Mouse (Mus musculus): ENCODE results near the gene Eng. TPM values are rescaled to one million over a fixed set of nuclear protein-coding genes. Genes with fewer than 3 reads are reported as not detected.

Eng gene
- polyA plus RNA-seq, 1 experiment from 2014 or later = 32.1 TPM

DNA sequence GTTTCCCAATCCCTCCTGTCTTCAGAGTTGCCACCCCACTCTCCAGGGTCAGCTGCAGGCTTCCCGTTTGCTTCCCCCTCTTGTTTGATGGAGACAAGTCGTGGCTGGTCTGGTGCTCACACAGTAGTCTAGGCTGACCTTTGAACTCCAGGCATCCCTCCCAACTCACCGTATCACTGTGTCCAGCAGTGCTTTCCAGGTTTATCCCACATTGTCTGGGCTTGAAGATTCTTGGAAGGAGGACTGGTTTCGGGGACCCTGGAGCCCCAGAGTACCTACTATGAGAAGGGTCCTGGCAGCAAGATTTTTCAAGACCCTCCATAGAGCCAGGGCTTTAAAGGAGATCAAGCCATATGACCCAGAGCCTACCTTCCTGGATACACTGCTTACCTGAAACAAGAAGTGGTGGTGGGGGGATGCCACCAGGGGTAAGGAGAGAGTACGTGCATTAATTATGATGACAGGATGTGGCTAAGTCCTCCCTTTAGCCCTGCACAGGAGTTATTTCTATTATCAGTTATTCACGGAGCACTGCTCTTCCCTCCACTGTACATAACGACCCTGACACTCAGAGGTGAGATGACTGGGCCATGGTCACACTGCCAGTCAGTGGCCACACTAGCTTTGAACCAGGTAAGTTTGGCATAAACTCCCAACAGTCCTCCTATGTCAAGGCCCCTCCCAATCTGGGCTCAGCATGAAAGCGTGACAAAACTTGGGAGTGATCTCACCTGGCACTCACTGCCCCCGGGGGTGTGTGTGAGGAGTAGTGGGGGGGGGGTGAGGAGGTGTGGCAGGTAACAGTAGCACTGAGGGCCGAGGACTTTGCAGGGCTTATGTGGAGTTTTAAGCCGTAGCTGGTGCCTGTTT is 68.0 kb downstream of the Eng start:
- peak overlapping the region; percentile 85; the same call in 1 of the 2 replicates for H3K4me2 ChIP-seq (replicated peaks)
- H3K27me3 ChIP-seq = no peaks in the 10 kb centered on the region
- H3K9me3 ChIP-seq = no peaks in the 10 kb centered on the region
- no peak for ATAC-seq (ENCODE audit: insufficient number of reproducible peaks, insufficient read depth, low FRiP score, low TSS enrichment)
- peaks cover 18% of the 10 kb centered on the region for H3K36me3 ChIP-seq
- peaks cover 27% of the 10 kb centered on the region for H3K4me1 ChIP-seq
- peak overlapping the region; percentile 85; the same call in 1 of the 2 replicates for H3K9ac ChIP-seq
- peak overlapping the region; percentile 93; the same call in 1 of the 2 replicates for H3K4me3 ChIP-seq
- 50% methylated on average over 11 of the region's 11 CpGs for WGBS
- peak overlapping the region; percentile 98 for H3K27ac ChIP-seq

DNA sequence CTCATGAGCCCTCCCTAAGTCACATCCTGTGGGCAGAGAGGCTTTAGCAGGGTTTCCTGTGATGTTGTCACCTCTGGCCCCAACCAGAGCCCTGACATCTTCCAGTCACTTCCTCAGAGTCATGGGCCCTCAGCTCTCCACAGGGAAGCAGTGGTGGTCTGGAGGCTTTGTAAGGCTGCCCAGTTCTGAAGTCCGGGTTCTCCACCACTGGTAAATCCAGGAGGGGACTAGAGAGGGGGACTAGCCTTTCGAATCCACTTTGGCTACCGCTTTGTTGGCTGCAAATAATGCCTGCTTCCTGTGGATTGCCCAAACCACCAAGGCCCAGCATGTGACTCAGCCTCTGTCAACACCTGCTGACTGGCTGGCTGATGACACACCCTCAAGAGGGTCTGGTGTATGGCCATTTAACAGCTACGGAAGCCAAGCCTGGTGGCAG is 68.6 kb downstream of the Eng start:
- WGBS = 63% methylated on average over 4 of the region's 4 CpGs
- no peak for ATAC-seq (ENCODE audit: insufficient number of reproducible peaks, insufficient read depth, low FRiP score, low TSS enrichment)
- Histone ChIP-seq H3K27ac (peak overlapping the region; percentile 98), H3K27me3 (no peaks in the 10 kb centered on the region), H3K9ac (no peak overlapping the region), H3K4me2 (replicated peaks) (no peak overlapping the region), H3K36me3 (peaks cover 12% of the 10 kb centered on the region), H3K4me3 (no peak overlapping the region), H3K9me3 (no peaks in the 10 kb centered on the region), H3K4me1 (peaks cover 27% of the 10 kb centered on the region)

DNA sequence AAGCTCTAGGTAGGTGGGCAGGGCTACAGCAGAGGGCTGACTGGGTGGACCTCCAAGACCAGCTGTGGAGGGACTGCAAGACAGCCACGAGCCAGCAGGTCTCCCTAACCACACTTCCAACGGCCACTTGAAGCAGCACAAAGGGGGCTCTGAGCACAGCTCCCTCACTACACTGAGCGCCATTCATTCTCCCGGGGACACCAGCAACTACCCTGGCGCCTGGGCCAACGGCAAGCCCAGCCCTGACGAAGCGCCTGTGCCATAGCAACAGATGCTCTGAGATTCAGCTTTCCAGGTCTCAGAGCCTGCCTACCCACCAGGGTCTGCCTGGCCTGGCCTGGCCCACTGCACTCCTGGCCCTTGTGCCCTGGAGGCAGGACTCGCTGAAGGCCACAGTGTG is 72.4 kb downstream of the Eng start:
- no peak for ATAC-seq (ENCODE audit: insufficient number of reproducible peaks, insufficient read depth, low FRiP score, low TSS enrichment)
- Histone ChIP-seq H3K9me3 (no peaks in the 10 kb centered on the region), H3K27me3 (no peaks in the 10 kb centered on the region; the same call in 1 of the 2 replicates), H3K4me3 (no peak overlapping the region), H3K4me2 (replicated peaks) (no peak overlapping the region), H3K4me1 (peaks cover 38% of the 10 kb centered on the region), H3K27ac (no peak overlapping the region), H3K9ac (no peak overlapping the region), H3K36me3 (no peaks in the 10 kb centered on the region)
- 40% methylated on average over 9 of the region's 9 CpGs for WGBS

DNA sequence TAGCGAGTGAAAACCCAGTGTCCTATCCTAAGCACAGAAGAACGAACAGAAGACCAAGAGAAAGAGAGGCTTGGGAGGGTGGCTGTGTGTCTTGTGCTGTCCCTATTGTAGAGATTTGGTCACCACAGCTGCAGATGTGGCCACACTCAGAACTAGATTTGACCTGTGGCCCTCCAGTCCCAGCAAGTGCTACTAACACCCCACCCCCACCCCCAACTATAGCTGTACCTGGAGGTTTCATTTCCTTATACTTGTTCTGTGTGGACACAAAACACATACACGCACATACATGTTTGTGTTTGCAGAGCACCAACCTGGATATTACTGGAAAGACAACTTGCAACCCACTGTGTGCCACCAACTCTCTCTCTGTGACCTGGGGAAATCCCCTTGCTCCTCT is 73.7 kb downstream of the Eng start:
- Histone ChIP-seq H3K9me3 (no peaks in the 10 kb centered on the region), H3K4me3 (no peak overlapping the region), H3K36me3 (no peaks in the 10 kb centered on the region), H3K27me3 (no peaks in the 10 kb centered on the region; the same call in 1 of the 2 replicates), H3K4me1 (peaks cover 26% of the 10 kb centered on the region), H3K4me2 (replicated peaks) (no peak overlapping the region), H3K9ac (no peak overlapping the region), H3K27ac (no peak overlapping the region)
- 92% methylated on average over 3 of the region's 3 CpGs for WGBS
- no peak for ATAC-seq (ENCODE audit: insufficient number of reproducible peaks, insufficient read depth, low FRiP score, low TSS enrichment)

DNA sequence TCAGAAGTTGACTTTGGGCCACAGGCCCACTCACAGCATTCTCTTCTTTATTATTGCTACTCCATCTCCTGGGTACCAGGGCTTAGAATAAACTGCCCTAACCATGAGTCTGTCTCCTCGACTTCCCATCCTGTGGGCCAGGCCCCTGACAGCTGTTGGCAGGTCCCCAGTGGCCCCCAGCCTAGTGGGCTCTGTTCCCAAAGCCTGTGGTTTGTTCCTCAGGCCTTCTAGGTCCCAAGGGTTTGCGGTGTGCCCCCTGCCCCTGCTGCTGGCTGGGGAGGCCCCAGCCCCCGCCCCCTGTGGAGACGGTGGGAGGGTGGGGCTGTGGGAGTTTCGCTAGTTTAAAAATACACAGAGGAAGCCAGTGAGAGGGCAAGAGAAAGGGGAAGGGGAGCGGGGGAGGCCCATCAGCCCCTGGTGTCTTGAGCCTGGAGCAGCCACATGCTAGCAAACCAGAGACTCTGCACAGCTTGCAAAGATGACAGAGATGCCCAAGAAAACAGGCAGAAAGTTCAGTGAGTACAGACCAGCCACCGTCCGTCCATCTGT is 74.4 kb downstream of the Eng start, which contains the start of gene Sh2d3c:
Sh2d3c (plus strand) TSS at position 375 of the 549 bp plus-strand sequence.
- Histone ChIP-seq H3K4me2 (replicated peaks) (peak within 1 kb of the TSS; percentile 27), H3K4me1 (peaks cover 24% of the 10 kb centered on the region), H3K27ac (peak within 1 kb of the TSS; percentile 51), H3K4me3 (no peak within 1 kb of the TSS), H3K9me3 (no peaks in the 10 kb centered on the region), H3K36me3 (no peaks in the 10 kb centered on the region), H3K27me3 (no peaks in the 10 kb centered on the region; the same call in 1 of the 2 replicates), H3K9ac (peak within 1 kb of the TSS; percentile 33; the same call in 1 of the 2 replicates)
- ATAC-seq (ENCODE audit: insufficient number of reproducible peaks, insufficient read depth, low FRiP score, low TSS enrichment) = 0 out of 2 replicates have a peak, but pooled peaks have one; percentile 12
- WGBS = 40% methylated on average over 8 of the region's 8 CpGs

DNA sequence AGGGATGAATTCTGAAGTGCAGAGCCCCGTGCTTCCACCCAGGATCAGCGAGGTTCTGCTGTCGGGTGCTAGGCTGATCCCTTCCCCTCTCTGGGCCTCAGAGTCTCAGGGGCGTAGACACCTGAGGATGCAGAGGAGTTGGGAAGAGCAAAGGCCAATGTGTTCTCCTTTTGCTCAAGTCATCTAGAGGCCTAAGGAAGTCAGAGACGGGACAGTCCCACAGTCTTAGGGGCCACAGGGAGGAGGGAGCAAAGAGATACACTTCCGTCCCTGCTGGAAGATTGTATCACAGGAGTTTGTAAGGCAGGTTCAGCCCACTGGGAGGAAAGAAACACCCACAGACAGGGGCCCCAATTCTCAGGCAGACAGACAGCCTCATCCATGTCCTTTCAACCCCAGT is 75.7 kb downstream of the Eng start:
- H3K4me3 ChIP-seq = no peak overlapping the region
- peak overlapping the region; percentile 27 for H3K4me2 ChIP-seq (replicated peaks)
- H3K4me1 ChIP-seq = peaks cover 24% of the 10 kb centered on the region
- H3K9ac ChIP-seq = 0 out of 2 replicates have a peak overlapping the region, but pooled peaks have one; percentile 1
- no peak overlapping the region; the same call in 1 of the 2 replicates for H3K27ac ChIP-seq
- no peaks in the 10 kb centered on the region for H3K9me3 ChIP-seq
- no peaks in the 10 kb centered on the region for H3K36me3 ChIP-seq
- ATAC-seq (ENCODE audit: insufficient number of reproducible peaks, insufficient read depth, low FRiP score, low TSS enrichment) = no peak
- no peaks in the 10 kb centered on the region; the same call in 1 of the 2 replicates for H3K27me3 ChIP-seq
- 54% methylated on average over 6 of the region's 6 CpGs for WGBS

DNA sequence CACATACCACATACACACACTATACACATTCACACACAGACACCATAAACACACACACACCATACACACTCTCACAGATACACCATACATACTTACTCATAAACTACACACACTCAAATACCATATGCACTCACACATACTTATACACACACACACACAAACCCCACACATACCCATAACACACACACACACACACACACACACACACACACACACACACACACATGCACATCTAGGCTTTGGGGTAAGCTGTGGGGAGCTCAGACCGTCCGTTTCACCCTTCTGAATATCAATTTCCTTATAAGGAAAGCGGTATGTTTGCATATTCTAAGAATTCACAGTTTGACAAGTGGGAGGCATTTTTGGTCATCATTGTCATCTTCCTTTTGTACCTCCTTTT is 76.2 kb downstream of the Eng start:
- Histone ChIP-seq H3K9me3 (no peaks in the 10 kb centered on the region), H3K4me2 (replicated peaks) (no peak overlapping the region; the same call in 1 of the 2 replicates), H3K4me1 (peaks cover 24% of the 10 kb centered on the region), H3K36me3 (no peaks in the 10 kb centered on the region), H3K27me3 (no peaks in the 10 kb centered on the region; the same call in 1 of the 2 replicates), H3K4me3 (no peak overlapping the region), H3K9ac (0 out of 2 replicates have a peak overlapping the region, but pooled peaks have one; percentile 1), H3K27ac (no peak overlapping the region; the same call in 1 of the 2 replicates)
- 77% methylated on average over 3 of the region's 3 CpGs for WGBS
- ATAC-seq (ENCODE audit: insufficient number of reproducible peaks, insufficient read depth, low FRiP score, low TSS enrichment) = no peak

DNA sequence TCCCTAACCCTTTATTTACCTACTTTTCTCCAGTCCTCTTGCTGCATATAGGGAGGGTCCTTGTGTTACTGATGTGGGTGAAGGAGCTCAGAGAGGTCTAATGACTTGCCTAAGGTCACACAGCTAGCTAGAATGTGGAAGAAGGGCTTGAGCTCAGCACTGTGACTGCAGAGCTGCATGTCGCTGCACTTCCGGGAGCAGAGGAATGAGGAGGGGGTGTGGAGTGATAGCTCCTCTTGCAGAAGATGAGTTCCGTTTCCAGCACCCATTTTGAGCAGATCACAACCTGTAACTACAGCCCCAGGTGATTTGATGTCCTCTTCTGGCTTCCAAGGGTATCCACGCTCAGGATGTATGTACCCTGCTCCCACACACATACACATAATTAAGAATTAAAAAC is 77.8 kb downstream of the Eng start:
- no peaks in the 10 kb centered on the region; the same call in 1 of the 2 replicates for H3K27me3 ChIP-seq
- 79% methylated on average over 4 of the region's 4 CpGs for WGBS
- ATAC-seq (ENCODE audit: insufficient number of reproducible peaks, insufficient read depth, low FRiP score, low TSS enrichment) = no peak
- no peaks in the 10 kb centered on the region for H3K9me3 ChIP-seq
- H3K36me3 ChIP-seq = no peaks in the 10 kb centered on the region
- no peak overlapping the region for H3K4me3 ChIP-seq
- no peak overlapping the region for H3K4me2 ChIP-seq (replicated peaks)
- no peak overlapping the region for H3K9ac ChIP-seq
- no peak overlapping the region for H3K27ac ChIP-seq
- H3K4me1 ChIP-seq = peaks cover 30% of the 10 kb centered on the region

DNA sequence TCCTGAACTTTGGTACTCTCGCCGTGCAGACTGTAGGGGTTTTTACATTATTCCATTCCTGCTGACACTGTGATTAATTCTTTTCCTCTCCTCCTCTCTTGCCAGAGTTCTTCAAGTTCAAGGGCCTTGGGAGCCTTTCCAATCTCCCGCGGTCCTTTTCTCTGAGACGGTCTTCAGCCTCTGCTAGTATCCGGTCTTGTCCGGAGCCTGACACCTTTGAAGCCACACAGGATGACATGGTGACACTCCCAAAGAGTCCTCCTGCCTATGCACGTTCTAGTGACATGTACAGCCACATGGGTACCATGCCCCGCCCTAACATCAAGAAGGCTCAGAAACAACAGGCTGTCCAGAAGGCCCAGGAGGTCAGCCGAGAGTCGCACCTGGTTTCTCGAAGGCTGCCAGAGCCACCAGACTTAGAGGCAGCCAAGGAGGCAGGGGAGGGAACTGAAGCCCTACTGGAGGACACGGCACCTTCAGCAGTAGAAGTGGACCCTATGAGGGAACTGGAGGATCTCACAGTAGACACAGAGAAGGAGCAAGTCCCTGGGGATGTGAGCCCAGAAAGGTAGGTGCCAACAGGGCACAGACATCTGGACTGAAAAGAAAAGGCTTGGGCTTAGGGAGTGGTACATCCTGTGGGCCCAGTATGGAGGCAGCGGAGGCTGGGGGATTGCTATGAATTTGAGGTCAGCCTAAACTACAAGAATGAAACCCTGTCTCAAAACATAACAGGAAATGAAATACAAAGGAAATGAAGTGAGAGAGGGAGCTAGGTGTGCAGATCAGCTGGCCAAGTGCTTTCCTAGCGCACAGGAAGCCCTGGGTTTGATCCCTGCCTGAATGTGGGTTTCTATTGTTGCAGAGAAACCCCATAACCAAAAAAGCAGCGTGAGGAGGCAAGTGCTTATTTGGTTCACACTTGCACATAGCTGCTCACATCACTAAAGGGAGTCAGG is 78.7 kb downstream of the Eng start:
- ATAC-seq (ENCODE audit: insufficient number of reproducible peaks, insufficient read depth, low FRiP score, low TSS enrichment) = no peak
- peaks cover 38% of the 10 kb centered on the region for H3K4me1 ChIP-seq

DNA sequence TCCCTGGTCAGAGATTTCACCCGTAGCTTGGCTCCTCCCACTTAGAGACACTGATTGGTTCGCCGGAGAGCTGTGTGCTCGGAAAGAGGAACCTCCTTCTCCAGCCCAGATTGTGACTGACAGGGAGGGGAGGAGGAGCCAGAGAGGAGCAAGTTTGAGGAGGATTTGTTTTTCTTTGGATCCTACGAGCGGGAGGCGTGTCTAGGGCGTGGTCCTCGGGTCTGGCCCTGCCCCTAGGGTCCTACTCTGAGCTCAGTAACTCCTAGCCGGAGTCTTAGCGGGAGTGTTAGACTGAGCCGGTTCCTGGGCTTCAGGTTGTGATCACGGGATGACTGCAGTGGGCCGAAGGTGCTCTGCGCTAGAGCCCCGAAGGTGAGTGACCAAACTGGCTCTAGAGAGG is 81.0 kb downstream of the Eng start:
- Histone ChIP-seq H3K4me1 (peaks cover 41% of the 10 kb centered on the region), H3K4me3 (peak overlapping the region; percentile 35), H3K4me2 (replicated peaks) (peak overlapping the region; percentile 49), H3K27me3 (no peaks in the 10 kb centered on the region; the same call in 1 of the 2 replicates), H3K36me3 (no peaks in the 10 kb centered on the region), H3K9me3 (no peaks in the 10 kb centered on the region), H3K9ac (peak overlapping the region; percentile 39; the same call in 1 of the 2 replicates), H3K27ac (peak overlapping the region; percentile 81; the same call in 1 of the 2 replicates)
- 1% methylated on average over 16 of the region's 16 CpGs for WGBS
- ATAC-seq (ENCODE audit: insufficient number of reproducible peaks, insufficient read depth, low FRiP score, low TSS enrichment) = peak; percentile 92

More for the DNA sequence above, 78.7 kb downstream of the Eng start:
- no peak overlapping the region for H3K4me3 ChIP-seq
- no peaks in the 10 kb centered on the region for H3K36me3 ChIP-seq
- H3K9me3 ChIP-seq = no peaks in the 10 kb centered on the region
- WGBS = 83% methylated on average over 16 of the region's 16 CpGs
- no peaks in the 10 kb centered on the region; the same call in 1 of the 2 replicates for H3K27me3 ChIP-seq
- H3K27ac ChIP-seq = no peak overlapping the region
- no peak overlapping the region for H3K9ac ChIP-seq
- H3K4me2 ChIP-seq (replicated peaks) = no peak overlapping the region

DNA sequence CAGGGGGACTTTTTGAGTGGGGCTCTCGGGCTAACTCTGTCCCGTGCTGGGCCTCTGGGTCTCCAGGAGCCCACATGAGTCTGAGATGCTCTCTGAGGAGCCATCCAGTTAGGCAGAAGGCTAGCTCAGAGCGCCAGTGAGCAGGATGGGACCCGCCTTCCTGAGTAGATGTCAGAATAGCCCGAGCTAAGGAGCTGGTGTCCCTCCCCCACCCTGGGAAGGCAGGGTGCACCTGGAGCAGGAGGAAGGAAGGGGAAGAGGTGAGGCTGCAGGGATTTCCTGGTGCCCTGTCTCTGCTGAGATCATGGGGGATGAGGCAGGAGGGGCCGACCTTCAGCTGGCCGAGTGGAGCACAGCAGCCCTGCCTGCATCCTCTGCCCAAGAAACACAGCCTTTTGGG is 82.1 kb downstream of the Eng start:
- Histone ChIP-seq H3K36me3 (no peaks in the 10 kb centered on the region), H3K4me3 (peak overlapping the region; percentile 35), H3K9me3 (no peaks in the 10 kb centered on the region), H3K27me3 (no peaks in the 10 kb centered on the region), H3K4me2 (replicated peaks) (peak overlapping the region; percentile 49), H3K9ac (0 out of 2 replicates have a peak overlapping the region, but pooled peaks have one; percentile 24), H3K27ac (peak overlapping the region; percentile 81), H3K4me1 (peaks cover 40% of the 10 kb centered on the region)
- ATAC-seq (ENCODE audit: insufficient number of reproducible peaks, insufficient read depth, low FRiP score, low TSS enrichment) = no peak
- WGBS = 44% methylated on average over 7 of the region's 7 CpGs
